Mouse (Mus musculus): ENCODE results near the gene Pheta1.

The Pheta1 gene

DNA sequence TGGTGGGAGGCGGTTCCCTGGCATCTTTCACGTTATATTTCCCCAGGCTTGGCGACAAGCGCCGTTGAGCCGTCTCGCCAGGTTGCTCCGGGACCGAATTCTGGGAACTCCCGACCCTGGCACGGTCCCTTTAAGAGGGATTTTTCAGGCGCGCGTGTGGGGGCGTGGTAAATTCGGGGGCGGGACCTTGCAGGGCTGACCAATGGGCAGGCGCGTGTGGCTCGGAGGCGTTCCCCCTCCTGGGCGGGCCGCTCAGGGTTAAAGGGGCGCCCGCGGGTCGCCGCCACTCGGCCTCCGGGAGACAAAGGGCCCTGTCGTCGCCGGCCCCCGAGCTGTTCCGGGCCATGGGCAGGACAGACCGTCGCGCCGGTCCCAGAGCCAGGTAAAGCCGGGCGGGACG is at the start of gene Pheta1:
Gene Pheta1, plus strand, starts transcription at position 242 of the 400 bp plus-strand sequence.
- DNase-seq, result peak; percentile 96 to 97

DNA sequence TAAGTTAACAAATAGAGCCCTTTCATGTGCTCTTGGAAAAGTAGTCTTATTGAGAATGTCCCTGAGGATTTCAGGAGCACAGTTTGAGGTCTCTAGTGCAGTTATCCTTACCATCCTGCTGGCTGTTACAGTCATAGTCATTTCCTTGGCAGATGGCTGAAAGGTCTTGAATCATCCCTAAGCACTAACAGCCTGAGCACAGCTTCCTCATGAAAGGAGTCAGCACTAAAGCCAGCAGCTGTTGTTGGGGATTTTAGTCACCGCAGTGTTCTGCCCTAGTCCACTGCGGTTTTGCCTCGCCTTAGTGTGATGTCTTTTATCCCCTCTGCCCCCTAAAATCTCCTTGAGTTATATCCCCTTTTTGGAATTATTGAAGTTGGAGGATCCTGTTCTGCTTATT is 41.6 kb upstream of the Pheta1 start:
- DNase-seq, result peak in 1 of 2 experiments; percentile 15

DNA sequence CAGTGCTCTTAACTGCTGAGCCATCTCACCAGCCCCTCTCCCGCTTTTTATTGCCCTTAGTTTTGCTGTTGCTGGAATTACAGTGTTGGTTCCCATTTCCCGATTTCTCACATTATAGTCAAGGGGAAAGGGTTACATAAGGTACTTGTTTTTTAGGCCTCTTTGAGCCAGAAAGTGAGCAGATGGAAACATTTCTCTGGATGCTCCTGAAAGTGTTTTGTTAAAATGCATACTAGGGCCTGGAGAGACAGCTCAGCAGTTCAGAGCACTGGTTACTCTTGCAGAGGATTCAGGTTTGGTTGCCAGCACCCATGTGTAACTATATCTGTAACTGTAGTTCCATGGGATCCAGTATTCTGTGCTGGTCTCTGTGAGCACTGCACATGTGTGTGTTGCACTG is 40.6 kb upstream of the Pheta1 start:
- DNase-seq, result no peak

DNA sequence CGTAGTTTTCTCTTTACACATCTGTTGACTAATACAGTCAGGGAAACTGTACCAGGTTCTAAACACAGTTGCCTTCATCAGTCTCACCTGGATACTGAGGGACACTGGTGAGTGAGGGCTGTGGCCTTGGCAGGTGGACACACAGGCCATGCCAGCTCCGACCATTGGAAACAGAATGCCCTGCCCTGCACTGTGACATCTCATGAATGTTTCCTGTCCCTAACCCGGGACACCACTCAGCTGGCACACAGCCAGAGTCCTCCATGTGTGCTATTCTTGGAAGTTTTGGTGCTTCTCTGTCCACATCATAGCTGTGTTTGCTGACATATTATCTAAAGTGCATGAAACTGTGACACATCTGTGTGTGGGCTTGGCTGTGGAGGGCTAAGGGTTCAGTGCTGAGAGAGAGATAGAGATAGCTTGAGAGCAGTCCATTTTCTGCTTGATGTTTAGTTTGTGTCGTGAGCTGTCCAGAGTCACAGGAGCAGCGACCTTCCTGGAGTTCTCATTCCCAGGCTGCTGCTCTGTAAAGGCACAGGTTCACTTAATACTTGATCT is 39.0 kb upstream of the Pheta1 start:
- peak; percentile 53 to 59 for DNase-seq

DNA sequence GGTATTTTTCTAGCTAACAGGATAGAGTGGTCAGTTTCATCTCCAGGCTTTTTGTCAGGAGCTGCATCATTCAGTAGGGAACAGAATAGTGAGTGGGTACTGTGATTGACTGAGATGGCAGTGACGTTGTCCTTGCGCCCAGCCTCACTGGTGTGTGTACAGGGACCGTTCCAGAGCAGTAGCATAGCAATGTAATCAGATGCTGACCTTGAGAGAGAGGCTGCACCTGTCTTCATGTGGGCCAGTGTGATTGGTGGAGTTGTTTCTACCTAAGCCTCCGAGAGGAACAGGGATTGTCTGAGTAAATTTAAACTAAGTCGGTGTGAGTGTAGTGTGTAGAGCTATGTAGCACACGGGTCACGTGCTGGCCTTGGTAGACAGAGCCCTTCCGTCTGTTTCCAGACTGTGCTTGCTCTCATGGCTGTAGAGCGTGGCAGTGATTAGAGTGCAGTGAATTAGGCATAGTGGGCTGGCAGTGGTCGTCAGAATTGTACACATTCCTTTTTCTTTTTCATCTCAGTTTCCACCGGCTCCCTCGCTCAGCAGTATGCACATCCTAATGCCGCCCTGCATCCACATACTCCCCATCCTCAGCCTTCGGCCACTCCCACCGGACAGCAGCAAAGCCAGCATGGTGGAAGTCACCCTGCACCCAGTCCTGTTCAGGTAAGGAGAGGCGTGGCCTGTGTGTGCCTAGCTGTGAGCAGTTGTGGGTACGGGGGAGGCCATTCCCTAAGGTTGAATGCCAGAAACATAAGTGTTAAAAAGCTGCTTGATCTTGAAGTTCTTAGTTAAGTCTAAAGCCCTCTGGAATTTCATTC is 38.2 kb upstream of the Pheta1 start:
- peak in 1 of 2 experiments; percentile 19 for DNase-seq

DNA sequence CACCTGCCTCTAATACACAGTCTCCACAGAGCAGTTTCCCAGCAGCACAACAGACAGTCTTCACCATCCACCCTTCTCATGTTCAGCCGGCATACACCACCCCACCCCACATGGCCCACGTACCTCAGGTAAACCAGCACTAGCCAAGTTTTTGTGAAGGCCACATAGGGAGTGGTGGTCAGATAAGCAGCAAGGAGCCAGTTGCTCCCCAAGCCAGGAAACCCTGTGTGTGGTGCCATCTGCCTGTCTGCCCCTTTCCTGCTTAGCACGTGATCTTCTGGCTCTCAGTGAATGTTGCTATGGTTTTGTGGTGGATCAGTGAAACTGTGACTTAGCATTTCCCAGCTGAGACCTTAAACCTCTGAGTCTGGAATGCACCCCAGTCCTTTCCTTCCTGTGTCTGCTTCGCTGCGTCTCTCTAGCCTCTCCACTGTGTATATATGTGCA is 37.3 kb upstream of the Pheta1 start:
- DNase-seq, result peak; percentile 62 to 72

DNA sequence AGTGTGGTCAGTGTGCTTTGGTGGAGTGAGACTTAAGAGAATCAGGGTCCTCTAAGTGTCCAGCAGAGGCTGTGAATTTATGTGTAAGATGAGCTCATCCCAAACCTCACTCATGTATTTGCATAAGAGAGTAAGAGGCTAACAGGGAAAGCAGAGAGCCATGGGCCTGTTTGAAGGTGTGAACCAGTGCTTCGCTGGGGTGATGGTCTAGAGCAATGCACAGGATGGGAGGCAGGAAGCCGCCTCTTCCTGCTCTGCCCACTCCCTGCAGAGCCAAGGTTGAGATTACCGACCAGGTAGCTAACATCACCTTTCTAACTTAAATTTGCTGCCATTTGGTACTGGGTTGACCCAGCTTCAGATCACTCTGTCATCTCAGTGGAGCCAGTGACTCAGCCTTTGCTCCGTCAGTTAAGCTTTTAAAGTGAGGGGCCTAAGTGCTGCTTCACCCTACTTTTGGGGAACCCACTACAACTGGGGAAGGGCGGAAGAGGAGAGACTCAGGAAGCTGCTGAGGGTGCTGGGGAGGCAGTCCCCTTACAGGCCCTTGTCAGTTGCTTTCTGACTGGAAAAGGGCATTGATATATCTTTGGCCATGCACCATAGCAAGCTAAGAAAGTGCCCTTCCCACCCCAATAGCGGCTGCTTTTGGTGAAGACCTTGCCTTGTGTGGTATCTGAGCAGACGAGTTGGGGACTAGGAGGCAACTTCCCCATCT is 36.1 kb upstream of the Pheta1 start:
- DNase-seq, result peak in 1 of 2 experiments; percentile 5

DNA sequence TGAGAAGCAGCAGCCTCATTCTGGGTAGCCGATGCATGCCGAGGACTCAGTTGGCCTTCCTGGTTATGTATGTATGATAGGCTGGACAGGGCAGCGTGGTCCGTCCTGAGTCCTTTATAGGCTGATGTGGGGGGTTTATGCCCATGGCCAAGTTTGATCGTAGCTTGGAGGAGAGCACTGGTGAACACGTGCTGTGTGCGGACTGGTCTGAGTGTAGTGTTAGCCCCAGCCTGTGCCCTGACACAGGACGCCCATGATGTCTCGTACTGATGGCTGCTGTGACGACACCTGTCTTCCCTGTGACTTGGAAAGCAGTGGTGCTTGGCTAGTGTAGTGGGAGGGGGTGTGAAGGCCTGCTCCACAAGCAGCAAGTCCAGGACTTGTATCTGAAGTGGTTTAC is 35.0 kb upstream of the Pheta1 start:
- peak; percentile 6 to 7 for DNase-seq

DNA sequence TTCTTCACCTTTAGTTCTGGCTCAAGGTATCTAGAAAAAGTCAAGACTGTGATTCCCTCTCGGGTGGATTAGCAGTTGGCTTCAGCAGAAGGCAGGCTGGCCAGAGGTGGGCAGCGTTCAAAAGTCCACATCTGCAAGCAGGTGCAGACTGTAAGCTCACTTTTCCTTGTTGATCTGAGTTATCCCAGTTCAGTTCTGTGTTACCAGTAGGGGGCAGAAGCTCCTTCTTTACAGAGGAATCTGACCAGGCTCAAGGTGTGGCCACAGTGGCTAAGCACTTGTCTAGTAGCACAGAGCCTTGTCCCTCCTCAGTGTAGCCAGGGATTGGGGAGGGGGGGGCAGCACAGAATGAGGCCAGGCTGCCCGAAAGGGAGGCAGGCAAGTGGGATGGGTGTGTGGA is 33.7 kb upstream of the Pheta1 start:
- DNase-seq, result peak; percentile 82 to 84

DNA sequence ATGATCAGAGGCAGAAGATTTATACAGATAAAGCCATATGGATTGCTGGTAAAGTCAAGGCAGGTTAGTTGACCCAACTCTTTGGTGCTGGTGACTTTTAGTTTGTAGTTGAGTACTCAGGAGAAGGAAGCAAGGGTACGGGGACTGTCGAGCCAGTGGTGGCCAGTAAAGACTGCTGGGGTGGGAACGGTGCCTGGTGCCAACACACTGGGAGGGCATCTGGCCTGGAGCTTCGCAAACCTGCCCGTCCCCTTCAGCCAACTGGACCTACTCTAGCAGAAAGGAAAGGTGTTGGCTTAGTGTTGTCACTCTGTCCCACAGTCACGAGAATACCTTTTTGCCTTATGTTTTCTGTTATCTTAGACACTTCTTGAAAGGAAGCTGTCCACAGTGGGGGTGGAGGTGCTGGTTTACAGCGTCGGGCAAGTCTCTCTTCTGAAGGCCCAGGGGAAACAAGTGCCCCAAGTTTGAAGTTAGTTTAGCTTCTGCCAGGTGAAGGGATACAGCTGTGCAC is 32.9 kb upstream of the Pheta1 start:
- peak; percentile 17 to 21 for DNase-seq

DNA sequence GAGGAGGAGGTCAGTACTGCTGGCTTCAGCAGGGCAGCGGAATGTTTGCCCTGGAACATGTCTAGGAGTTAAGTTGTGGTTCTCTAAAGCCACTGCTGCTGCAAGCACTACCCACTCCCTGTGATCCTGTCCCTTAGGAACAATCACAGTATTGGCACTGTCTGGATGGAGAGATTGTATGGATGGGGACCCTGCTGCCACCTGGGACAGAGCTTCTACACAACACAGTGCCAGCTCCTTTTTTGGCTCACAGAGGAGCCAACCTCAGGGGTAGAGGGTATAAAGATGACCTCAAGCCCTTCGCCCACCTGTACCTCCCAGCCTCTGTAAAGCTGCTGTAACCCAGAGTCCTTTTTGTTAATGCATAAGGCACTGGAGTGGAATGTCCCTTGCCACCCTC is 32.2 kb upstream of the Pheta1 start:
- DNase-seq, result peak in 1 of 2 experiments; percentile 8

DNA sequence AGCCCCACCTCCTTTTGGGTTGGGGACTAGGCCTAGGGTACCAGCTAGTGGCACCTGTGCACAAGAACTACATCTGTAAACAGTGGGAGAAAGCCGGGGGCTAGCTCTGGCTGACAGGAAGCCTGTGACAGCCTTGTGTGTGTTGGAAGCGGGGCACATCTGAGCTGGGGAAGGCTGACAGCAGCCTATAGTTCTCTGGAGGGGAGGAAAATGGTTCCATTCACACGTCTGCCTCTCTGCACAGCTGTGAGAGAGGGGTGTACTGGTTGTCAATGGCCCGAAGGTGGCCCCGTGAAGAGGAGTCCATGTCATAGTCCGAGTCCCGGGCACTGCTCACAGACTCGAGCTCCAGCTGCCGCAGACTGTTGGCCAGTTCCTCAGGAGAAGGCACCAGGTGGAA is 31.2 kb upstream of the Pheta1 start:
- peak in 1 of 2 experiments; percentile 7 for DNase-seq

DNA sequence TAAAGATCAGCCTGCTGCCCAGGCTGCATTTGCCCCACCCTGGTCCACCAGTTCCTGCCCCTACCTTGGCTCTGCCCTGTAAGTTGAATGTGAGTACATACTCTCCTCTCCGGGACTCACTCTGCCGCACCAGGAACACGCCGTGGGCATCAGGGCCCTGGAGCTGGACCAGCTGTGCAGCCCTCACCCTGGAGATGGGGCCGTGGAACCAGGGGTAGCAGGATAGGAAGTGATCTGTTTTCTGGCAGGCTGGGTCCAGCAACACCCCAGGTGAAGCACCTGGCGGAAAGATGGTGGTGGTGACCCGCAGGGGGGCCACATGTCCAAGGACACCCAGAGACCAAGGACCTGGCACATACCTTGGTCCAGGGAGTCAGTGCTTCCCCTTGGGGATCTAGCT is 30.4 kb upstream of the Pheta1 start:
- peak; percentile 10 to 14 for DNase-seq

DNA sequence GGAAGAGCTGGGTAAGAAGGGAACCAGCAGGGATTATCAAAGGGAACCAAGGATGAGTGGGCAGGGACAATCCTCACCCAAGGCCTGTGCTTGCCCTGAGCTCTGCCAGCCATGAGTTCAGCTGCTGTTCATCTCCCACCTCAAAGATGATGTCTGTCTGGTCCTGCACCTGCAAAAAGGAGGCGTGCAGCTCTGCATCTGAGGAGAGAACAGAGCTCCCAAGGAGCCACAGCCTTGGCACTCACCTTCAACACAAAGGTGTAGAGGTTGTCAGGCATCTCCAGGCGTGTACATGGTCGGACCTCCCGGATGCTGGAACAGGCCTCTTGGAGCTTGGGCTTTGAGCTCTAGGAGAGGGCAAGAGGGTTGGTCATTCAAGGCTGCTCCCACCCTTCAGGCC is 29.9 kb upstream of the Pheta1 start:
- DNase-seq, result peak in 1 of 2 experiments; percentile 5

DNA sequence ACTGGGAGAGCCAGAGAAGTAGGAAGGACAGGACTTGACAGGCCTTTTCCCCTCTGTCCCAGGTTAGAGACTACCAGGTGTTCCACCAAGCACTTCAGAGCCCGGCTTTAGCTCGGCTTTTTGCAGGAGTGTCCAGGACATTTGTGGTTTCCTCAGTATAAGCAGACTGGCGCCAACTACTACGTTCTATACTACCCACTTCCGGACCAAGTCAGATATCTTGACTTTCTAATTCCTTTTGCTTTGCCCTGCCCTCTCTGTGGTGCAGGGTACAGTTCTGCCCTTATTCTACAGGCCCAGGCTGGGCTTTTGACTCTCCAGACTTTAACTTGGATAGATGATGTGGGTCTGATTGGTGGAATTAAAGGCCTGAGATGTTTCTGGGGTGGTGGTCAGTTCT is 29.2 kb upstream of the Pheta1 start:
- DNase-seq, result no peak

DNA sequence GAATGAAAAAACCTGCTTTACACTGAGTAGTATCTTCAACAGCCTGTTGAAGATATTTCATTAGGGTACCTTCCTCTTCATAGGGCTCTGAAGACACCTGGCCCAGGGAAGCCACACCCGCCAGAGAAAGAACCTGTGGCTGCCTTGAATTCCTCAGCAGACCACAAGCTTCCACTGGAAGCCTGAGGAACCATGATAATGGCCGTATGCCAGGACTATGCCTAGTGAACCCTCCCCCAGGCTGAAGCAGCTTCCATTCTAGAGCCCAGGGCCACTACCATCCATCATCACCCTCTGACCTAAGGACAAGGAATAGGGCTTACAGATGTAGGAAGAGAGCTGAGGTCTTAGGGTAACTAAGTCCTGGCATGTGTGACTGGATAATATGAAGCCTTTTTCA is 28.6 kb upstream of the Pheta1 start:
- peak in 1 of 2 experiments; percentile 18 for DNase-seq

DNA sequence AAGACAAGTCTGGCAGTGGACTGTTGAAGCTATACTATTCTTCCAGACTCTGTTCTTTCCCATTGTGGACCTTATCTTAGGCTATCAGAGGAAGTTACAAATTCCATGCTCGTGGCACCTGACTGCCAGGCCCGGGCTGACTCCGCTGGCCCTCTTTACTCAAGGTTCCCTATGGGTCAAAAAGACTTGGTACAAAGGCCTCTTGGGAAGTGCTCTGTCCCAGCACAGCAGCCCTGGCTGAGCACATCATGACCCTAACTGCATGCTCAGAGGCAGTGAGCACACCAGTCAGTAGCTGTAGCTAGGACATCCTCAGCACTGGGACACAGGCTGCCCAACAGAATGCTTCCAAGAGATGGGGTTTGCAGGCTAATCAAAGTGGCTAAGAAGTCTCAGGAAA is 28.1 kb upstream of the Pheta1 start:
- DNase-seq, result no peak

DNA sequence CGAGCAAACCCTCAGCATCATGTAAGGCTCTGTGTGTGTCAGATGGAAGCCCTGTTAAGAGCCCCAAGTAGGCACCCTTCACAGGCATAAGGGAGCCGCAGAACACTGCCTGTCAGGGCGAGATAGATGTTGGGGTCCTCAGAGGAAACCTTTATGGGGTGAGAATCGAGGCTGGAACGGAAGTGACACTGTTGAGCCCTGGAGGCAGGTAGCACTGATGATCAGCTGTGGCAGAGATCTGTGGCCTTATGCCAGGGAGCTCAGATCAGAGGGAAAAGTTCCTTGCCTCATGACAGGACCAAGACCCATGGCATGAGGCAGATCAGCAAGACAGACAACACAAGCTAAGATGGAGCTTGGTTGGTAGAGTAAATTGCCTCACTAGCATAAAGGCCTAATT is 27.7 kb upstream of the Pheta1 start:
- peak in 1 of 2 experiments; percentile 49 for DNase-seq

DNA sequence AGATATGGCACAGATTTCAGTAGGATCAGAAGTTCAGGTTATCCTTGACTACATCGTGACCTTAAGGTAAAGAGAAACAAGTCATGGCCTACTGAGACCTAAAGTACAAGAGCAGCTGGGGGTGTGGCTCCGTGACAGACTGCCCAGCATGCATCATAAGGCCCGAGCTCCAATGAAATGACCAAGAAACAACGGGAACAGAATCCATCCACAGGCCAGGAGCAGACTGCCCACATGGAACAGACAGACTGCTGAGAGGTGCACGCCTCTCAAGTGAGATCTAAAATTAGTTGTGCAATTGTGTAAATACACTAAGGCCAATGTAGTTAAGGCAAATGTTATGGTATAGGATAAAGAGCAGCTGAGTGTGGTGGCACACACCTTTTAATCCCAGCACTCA is 27.2 kb upstream of the Pheta1 start:
- DNase-seq, result peak in 1 of 2 experiments; percentile 40

DNA sequence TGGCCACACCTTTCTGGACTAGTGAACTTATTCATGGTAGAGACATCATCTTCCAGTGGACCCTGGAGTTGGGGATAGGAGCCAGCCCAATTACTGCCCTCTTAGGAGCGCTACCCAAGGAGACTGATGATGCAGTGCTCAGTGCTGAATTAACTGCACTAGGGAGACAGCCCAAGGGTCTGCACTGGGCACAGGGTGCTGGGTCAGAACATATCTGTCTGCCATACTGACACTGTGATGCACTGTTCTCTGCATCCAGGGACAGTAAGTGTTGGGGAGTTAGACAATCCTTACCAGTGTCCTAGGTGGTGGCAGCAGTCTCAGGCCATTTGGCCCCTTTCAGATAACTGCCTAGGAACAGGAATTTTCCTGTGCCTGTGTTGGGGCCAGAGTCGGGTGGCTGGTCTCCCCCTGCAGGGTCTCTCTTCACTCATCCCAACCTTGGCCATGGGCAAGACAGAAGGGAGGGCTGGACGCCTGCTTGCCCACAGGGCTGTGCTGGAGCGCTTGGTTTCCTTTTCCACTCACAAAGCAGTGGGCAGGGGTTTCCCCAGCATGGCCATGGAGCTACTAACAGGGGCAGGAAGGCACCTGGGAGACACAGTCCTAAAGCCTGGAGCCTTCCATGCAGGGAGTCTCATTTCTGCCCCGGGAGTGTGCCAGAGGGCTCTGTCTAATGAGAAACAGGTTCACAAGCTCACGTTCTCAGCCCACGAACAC is 25.8 kb upstream of the Pheta1 start:
- DNase-seq, result peak in 1 of 2 experiments; percentile 18

DNA sequence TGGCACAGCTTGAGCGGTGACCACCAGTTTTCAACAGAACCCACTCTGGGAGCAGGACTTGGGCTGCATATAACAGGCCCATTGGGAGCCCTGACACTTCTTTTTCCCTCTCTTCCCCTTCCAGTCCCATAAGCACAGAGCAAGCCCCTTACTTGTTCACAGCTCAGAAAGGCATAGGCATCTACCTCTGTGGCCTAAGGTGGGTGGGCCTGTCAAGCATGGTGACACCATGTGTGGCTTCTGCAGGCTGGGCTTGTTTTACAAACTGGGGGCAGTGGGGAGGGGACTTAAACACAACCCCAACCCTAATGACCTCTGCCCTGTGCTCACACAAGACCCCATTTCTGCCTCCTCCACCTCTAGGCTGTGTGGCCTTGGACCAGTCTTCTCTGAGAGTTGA is 25.1 kb upstream of the Pheta1 start:
- peak in 1 of 2 experiments; percentile 16 for DNase-seq

DNA sequence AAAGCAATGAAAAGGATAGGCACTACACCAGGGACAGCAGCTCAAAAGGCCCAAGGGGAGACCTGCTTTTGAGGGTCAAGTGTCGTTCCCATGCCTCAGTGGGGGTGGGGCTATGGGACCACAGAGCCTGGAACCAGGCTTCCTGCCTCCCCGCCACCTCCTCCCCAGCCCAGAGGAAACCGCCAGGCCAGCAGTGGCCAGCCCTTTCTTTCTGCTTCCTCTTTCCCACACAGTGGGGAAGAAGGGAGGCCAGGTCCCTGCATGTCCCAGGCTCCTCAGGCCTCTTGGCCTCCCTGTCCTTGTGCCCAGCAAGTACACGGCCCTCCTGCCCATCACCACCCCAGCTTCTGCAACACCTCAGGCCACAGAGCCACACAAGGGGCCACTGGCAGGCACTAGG is 24.7 kb upstream of the Pheta1 start:
- DNase-seq, result peak in 1 of 2 experiments; percentile 28

DNA sequence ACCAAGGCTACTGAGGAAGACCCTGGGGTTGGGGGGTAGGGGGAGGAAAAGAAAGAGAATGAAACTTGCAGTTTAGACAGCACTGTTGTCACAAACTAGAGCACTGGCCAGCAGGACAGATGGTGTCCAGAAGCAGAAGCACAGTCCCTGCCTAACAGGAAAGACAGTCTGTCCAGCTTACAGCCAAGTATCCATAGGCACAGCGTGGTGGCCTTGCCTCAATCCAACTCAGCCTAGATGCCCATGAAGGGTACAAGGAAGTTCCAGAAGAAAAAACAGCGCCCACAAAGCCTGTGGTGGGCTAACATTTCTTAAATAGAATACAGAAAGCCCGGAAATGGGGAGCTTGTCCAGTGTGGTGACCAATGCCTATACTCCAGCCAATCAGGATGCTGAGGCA is 23.2 kb upstream of the Pheta1 start:
- peak; percentile 49 to 63 for DNase-seq
